Mouse (Mus musculus) bone marrow, adult 2 months (tissue): ENCODE results near the gene Adad2.

Source experiments
- CTCF ChIP-seq: fragments of 200-500 bp; IDR thresholded peaks from 2 replicates; pipeline ENCODE4 v1.5.1; 2011; ENCODE audit warnings: low read length, control low read depth; ENCODE audit not compliant: control insufficient read depth, insufficient read depth
- POLR2A ChIP-seq: fragments of 200-500 bp; IDR thresholded peaks from 2 replicates; pipeline ENCODE4 v1.6.1; 2011; ENCODE audit warnings: low read depth, mild to moderate bottlenecking, control low read depth, low read length, borderline replicate concordance; ENCODE audit not compliant: control insufficient read depth

DNA sequence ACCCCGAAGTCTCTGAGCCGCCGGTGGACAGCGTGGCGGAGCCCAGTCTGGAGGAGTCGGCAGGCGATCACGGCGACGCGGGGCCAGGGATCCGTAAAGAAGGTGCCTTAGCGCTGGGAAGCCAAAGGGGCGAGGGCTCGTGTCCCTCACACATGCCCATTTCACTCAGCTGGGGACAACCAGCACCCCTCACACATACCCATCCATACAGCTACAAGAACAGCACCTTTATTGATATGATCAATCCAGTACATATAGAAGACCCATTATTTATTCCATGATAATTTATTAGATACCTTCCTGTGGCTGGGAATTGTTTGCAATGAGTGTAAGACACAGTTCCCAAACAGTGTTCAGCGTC, 37.2 kb upstream of the Adad2 start:
- TF ChIP-seq POLR2A (no peak), CTCF (no peak)
